Mouse (Mus musculus): ENCODE measurements around the gene Nr2c1. TPM values are rescaled to one million over a fixed set of nuclear protein-coding genes. Genes with fewer than 3 reads are reported as not detected.
A peak's percentile ranks its signal among the peaks of the same experiment; 100 is the strongest.

Nr2c1 gene
- 13.8 and 14.0 TPM in 2 replicates for polyA plus RNA-seq (2012; rRNA removed)

DNA sequence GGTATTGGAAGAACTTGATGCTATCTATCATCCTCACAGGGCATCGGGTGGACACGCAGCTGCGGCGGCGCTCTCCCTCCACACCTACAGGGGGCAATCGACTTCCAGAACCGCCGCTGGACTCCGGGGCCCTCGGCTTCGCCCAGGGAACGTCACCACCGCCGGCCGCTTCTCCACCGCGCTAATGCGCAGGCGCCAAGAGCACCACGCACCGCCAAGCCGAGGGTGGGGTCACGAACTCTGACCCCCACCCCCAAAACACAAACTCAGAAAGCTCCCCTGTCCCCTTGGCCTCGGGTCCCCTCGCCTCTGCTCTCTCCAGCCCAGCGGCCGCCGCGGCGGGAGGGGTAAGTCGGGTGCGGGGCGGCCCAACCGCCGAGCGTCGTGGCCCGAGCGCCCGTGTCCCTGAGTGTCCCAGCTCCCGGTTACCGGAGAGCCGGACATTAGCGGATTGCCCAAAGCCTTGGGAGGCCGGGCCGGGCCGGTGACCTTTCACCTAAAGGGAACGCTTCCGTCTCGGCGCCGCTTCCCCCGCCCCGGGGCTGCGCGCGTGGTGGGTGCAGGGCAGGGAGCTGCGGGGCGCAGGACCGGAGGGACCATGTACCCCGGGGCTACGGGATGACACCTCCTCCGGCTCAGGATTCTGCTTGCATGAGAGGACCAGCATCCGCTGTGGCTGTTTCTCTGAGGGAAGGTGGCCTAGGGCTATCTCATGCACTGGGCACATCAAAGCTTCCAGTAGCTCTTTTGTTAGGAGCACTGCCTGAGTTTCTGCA lies at the start of gene Nr2c1:
Gene Nr2c1, plus strand, starts transcription at position 268 of the 776 bp plus-strand sequence.
- DNase-seq (ENCODE audit: low spot score): peak; percentile 87

DNA sequence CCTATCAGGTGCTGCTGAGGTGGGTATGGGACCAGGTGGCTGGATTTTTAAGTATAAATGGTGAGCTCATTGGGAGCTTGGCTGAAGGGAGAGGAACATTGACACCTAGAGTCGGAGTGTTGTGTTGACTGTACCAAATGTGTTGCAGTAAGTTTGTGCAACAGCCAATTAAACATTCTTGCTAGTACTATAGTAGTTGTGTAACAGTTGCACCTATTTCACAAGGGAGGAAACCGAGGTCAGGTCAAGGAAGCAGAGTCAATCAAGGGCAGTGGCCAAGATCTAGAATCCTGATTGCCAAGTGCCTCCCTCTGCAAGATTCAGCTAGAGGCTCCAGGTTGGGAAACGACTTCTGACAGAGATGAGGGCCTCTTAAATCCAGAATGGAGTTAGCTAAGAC lies 49.7 kb upstream of the Nr2c1 start:
- no peak for DNase-seq (ENCODE audit: low spot score)

DNA sequence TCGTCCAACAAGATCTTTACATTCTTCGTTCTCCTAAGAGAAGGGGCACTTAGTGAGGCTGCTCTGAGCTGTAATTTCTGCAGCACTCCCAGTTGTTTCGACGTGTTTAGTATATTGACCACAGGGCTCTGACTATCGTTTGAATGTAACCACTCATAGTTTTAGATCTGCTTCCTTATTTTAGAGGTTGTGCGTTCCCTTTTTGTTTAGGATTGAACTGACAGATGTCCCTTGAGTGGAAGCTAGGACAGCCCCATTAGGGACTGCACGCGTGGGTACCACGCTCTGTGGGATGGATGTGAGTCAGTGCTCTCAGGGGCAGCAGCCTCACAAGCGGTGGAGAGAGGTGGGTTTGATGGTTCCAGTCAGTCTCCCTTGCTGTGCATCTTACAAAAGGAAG lies 42.3 kb upstream of the Nr2c1 start:
- no peak for DNase-seq (ENCODE audit: low spot score)

DNA sequence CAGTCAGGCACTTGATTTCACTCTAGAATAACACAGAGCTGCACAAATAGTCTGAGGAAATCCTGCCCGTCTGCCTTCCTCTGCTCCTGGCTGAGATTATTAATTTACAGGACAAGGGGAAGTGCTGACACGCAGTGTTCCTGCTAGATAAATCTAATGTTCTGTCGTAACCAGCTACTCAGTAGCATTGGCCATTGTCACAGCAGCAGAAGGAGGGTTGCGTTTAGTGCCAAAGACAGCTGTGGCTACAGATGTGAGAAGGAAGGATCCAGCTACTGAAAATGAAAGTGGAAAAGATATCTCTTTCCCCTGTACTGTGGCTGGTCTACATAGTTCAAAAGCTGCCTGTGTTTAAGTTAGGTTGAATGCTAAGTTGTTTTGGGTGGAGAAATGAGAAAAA lies 40.7 kb upstream of the Nr2c1 start:
- DNase-seq (ENCODE audit: low spot score): no peak

DNA sequence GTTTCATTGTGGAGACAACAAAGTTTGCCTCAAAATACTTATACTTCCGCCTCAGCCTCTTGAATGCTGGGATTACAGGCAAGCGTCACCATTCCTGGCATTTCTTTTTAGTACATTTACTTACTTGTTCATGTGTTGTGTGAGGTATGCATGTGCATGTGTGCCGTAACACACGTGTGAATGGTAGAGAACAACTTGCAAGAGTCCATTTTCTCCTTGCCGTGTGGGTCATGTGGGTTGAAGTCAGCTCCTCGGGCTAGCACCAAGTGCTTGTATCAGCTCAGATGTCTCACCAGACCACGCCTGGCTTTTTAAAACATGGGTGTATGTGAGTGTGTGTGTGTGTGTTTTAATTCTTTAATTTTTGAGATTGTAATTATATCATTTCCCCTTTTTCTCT lies 40.2 kb upstream of the Nr2c1 start:
- DNase-seq (ENCODE audit: low spot score): no peak

DNA sequence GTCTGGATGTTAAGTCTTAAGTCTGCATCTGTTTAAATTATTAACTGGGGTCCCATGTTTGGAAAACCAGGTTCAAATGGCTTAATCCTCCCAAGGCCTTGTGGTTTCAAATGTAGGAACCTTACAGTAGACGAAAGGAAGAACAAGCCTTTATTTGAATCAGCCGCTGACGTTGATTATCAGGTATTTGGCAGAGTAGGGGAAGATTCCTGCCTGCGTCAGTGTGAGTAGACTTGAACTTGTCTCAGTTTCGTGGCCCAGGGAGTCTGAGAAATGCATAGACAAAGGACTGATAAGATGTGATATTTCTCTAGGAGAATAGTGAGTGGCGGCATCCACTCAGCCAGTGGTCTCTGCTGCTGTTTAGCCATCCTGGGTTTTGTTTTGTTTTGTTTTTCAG lies 39.0 kb upstream of the Nr2c1 start:
- no peak for DNase-seq (ENCODE audit: low spot score)

DNA sequence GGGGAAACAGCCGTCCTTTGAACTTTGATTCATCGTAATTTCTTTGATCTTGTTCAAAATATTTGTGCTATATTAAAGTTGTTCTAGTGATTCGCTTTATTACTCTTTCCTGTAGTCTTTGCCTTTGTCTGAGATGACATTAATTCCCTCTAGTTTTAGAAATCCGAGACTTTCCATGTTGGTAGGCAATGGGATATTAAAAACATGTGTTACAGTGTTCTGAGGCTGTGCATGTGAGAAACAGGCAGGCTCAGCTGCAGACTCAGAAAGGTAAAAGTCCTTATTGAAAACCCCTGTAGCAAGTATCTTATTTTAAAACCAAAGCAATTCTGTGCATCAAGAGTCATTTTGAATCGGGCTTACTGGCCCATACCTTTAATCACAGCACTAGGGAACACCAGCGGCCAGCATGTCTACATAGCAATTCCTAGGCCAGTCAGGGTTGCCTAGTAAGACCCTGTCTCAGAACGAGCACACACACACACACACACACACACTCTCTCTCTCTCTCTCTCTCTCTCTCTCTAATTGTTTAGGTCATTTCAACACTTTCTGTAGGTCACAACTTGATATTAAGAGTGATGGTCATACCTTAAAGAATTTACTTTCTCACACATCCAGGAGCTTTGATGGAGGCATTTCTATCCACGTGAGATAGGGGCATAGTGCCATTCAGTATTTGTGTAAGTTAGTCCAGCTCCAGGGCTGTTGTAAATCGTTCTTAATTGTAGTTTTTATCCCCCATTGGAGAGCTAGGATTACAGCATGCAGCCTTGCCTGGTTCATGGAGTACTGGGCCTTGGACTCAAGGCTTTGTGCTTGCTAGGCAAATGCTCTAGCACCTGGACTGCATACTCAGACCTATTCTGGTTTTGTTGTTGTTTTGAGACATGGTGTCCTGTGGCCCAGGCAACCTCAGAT lies 36.7 kb upstream of the Nr2c1 start:
- DNase-seq (ENCODE audit: low spot score): no peak

DNA sequence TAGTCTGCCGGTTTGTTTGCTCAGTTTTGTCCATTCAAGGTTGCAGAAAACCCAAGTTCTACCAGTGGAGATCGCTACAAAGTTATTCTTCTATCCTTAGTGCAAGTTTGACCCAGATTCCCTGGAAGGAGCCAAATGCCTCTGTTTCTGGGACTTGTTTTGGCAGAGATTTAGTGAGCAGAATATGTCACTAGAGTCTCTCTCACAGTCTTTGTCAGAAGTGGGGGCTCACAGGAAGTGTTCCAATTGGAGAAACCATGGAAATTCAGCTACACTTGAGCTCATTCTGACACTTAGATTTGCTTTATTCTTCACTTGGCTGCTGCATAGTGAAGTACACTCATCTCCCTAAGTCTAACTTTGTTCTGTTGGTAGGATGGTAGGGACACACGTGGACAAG lies 35.6 kb upstream of the Nr2c1 start:
- no peak for DNase-seq (ENCODE audit: low spot score)

DNA sequence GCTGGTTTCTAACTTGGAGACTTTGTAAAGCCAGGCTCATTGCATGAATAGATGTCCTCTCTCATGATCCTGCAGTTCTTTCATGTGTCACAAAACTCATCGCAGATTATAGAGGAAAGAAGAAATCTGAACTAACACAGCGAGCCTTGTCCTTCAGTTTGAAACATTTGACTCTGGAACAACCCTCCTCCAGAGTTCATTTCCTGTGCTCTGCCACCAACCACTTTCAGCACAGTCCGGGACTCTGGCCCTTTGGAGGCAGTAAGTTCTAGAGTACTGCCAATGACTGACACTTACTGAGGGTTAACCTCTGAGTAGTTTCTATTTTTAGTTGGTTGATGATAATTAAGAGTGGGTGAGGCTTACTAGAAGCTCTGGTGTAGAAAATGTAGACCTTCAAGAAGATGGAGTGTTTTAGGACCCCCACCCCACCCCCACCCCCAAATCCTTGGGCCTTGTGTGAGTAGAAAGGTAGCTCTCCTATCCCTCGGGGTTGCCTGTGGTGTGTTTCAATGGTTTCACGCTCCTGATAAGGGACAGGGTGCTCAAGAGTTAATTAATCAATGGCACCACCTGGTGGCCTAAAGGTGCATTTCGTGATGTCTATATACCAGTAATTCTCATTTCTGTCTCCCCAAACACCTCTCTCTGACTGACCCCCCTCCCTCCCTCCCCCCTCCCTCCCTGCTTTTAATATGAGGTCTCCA lies 31.8 kb upstream of the Nr2c1 start:
- DNase-seq (ENCODE audit: low spot score): no peak

DNA sequence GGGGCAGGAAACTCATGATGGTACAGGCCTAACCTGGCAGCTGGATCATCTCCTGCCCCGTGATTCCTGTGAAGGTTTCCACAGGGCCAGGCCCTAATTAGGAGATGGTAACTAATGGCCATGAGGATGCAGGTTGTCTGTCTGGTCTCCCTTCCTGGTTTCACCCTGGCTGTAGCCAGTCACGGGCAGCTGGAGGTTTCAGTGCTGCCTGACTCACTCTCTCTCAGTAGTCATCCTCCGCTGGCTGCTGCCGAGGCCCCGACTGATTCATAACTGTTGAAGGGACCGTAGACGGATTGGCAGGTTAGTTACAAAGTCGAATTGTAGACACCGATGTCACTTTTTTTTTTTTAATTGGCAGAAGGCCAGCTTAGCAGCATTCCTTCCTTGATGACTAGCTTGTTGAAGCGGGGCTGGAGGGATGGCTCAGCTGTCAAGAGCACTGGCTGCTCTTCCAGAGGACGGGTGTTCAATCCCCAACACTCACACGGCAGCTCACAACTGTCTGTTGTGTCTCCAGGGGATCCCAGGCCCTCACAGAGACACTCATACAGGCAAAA lies 31.0 kb upstream of the Nr2c1 start:
- no peak for DNase-seq (ENCODE audit: low spot score)

DNA sequence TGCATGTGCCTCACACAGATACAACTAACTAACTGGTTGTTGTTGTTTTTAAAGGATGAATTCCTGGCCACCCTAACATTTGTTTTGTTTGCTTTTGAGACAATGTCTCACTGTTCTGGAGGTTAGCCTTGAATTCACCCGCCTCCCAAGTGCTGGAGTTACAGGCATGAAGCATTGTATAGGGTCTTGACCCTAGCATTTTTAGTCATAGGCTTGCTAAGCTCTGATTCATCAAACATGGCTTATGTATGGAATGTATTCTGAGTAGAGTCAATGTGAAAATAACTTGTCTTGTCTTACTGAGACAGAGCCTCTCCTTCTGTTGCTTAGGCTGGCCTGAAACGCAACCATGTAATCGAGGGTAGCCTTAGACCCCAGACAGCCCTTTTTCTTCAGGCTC lies 29.9 kb upstream of the Nr2c1 start:
- DNase-seq (ENCODE audit: low spot score): no peak

DNA sequence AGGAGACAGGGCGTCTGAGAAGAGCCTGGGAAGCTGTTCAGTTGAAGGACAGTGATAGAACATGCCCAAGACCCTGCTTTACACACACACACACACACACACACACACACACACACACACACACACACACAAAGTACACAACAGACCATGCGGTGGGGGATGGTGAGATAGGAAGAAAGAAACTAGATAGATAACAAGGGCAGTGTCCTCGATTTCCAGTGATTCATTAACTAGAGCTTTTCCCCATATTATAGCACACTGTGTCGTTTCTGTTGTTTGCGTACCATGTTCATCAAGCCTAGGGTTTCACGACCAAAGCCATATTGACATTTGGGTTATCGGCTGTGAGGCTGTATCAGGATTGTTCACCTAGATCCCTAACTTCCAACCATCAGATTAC lies 28.8 kb upstream of the Nr2c1 start:
- no peak for DNase-seq (ENCODE audit: low spot score)

DNA sequence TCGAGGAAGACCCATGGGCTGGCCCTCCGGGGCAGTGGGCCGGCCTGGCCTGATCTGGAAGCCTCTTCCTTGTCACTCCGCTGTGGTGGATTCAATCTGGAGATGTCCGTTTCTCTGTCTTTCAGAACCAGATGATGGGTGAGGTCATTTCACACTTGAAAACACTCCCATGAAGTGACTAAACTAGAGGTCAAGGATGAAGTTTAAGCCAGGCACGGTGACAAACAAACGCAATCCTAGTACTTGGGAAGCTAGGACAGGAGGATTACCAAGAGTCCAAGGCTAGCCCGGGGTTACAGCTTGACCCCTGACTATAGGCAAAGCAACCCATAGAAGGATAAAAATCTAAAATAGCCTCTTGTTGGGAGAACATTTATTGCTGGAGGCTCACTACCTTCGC lies 27.1 kb upstream of the Nr2c1 start:
- DNase-seq (ENCODE audit: low spot score): no peak

DNA sequence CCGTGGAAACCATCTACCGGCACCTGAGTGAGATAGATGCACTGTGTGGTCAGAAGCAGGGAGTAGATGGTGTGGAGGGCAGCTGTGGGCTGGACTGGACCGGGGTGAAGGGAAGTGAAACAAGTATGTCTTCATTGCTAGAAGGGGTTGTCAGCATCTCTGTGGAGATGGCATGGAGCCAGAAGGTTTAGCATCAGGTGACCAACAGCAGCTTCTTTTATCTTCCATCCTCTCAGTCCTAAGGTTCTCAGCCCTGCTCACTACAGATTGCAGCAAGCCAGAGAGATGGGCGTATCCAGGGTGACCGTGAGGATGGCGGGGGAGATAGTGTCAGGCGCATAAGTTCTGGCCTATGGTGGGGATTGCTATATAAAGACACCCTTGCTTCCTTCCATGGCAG lies 25.2 kb upstream of the Nr2c1 start:
- no peak for DNase-seq (ENCODE audit: low spot score)

DNA sequence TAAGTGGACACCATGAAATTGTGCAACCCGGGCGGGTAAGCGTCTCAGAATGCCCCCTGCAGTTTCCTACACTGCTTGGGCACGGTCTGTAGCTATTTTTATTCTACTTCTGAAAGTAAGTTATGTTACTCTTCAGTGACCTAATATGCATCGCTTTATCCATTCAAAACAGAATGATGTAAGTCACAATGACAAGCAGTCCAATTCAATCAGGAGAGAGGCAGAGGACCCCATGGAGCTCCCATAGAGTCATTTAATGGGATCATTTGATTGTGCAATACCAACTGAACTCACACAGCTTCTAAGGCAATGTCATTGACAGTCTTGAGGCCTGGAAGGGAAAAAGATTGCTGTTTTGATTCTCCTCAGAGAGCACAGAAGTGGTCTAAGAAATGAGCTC lies 24.2 kb upstream of the Nr2c1 start:
- no peak for DNase-seq (ENCODE audit: low spot score)

DNA sequence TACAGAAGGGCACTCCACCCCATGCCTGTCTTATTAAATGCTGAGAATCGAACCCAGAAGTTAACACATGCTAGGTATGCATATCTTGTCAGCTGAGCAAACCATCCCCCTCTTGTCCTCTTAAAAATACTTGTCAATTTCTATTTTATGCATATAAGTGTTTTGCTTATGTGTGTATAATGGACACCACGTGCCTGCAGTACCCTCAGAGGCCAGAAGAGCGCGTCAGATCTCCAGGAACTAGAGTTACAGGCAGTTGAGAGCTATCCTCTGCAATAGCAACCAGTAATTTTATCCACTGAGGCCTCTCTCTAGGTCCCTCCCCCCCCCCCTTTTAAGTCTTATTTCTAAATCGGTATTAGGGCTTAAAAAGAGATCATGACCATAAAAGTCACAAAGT lies 23.4 kb upstream of the Nr2c1 start:
- DNase-seq (ENCODE audit: low spot score): no peak

DNA sequence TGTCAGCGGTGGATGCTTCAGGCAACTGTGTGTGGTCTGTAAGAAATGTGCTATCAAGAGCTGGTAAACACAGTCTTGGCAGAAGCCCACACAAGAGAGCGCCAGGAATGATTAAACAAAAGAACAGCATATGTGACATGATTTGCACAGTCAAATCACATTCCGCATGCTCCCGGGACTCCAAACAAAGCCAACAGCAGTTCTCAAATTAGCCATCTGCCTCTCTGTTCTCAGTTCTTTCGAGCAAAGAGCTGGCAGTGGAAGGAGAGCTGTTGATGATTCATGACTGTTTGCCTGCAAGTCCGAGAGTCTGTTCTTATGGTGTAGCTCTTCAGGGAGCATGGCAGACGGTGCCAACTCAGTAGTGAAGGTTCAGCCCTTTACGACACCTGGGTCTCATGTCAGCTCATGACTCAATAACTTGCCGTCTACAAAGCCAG lies 18.1 kb upstream of the Nr2c1 start:
- no peak for DNase-seq (ENCODE audit: low spot score)

DNA sequence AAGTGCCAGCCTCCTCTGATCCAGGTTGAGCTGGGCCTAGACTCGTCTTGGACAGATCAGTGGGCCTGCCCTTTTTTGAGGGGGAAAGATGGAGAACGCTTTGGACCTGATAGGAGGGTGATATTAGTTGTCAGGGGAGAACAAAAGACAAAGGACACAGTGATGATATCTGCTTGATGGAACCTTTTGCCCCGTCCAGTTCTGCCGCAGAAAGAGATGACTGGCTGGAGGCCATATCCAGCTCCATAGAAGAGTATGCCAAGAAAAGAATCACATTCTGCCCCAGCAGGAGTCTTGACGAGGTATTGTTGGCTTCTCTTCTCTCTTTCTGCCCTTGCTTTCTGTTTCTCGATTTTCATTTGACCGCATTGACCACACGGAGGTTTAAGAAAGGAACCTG lies 14.7 kb upstream of the Nr2c1 start:
- DNase-seq (ENCODE audit: low spot score): no peak

DNA sequence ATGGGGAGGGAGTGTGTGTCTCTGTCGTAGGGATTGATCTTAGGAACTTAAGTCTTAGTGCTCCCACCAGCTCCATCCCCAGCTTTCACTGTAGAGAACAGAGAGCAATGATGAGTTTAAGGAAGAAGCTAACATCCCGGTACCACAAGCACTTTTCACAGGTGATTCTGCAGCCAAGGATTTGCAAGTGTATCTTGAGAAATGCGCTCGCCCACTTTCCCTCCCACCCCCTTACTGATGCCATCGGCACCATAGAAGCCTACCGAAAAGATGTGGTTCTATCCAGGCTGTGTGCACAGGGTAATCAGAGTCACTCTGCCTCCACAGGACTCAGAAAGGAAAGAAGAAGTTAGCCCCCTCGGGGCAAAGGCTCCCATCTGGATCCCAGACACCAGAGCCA lies 14.1 kb upstream of the Nr2c1 start:
- no peak for DNase-seq (ENCODE audit: low spot score)

DNA sequence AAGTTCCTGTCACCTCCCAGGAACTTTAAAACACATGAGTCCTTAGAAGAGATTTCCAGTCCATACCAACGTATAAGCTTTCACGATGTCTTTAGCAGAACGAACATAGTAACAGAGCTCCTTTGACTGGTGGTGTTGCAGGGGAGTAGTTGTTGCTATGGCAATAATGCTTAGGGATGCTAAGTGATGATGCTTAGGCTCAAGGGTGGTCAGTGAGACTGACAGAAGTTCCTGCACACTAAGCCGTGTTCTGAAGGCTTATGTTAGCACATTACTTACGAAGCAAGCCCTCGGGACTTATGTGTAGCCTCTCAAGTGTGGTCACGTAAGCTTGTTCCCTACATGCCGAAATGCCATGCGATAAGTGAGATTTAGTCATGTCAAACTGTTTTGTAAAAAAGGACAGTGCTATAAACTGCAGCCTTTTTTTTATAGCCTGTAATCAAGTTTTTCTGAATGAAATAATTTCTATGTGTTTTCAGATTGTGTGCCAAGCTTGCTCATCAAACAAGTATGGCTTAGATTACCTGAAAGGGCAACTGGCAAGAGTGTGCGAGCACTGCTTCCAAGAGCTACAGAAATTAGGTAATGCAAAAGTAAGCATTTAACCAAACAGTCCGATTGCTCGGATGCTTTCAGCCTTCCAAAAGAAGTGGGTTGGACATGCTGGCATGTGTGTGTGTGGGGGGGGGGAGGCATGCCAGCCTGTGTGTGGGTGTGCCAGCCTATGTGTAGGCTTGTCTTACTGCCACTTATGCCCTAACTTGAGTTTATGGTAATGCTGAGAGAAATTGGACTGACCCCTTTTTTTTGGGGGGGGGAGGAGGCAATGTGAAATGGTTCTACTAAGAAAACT lies 13.1 kb upstream of the Nr2c1 start:
- no peak for DNase-seq (ENCODE audit: low spot score)

DNA sequence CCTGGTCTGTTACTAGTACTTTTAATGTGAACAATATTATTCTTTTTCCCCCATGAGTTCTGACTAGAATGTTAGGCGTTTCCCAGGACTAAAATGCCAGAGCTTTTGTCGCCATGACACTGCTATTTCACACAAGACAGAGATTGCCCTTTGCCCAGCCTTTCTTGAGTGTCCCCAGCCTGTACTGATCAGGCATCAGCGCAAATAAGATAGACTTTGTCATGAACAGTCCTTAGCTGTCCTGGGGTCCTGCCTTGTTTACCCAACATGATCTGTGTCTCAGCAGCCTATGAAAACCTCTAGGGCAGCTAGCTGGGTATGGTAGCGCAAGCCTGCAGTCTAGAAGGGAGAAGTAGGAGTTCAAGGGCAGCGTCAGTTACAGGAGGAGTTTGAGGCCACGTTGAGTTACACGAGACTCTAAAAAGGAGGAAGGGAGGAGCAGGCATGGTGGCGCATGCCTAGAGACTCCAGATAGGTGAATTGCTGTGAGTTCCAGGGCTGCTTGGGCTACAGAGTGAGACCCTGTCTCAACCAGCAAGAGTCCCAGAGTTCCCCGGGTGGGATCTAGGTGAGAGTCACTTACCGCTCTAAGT lies 8.8 kb upstream of the Nr2c1 start:
- no peak for DNase-seq (ENCODE audit: low spot score)
